Mouse (Mus musculus) forebrain, embryonic 11.5 days (tissue): ENCODE measurements around the gene Prame. TPM values are rescaled to one million over a fixed set of nuclear protein-coding genes. Genes with fewer than 3 reads are reported as not detected.
"Not testable (repeated sequence)": the region's sequence is repeated elsewhere in the genome, so short reads cannot be mapped to it uniquely, and the experiment has no call there.

Source experiments
- ATAC-seq: fragments of 200-750 bp; cut with Nextera tagmentation; replicated peaks from 2 replicates; pipeline ENCODE4 v1.8.0; 2017; ENCODE audit warnings: moderate TSS enrichment; ENCODE audit not compliant: low FRiP score
- DNase-seq: peaks from one replicate; pipeline ENCODE4 v3.0.0-alpha.2; 2017; ENCODE audit warnings: low spot score
- H3K27ac ChIP-seq: fragments of 300-500 bp; sonication (generic); 2 replicates; pipeline ENCODE4 v1.5.1; 2014; ENCODE audit warnings: low read depth, low read length
- H3K27me3 ChIP-seq: fragments of 300-500 bp; sonication (generic); 2 replicates; pipeline ENCODE4 v1.6.1; 2014; ENCODE audit warnings: mild to moderate bottlenecking, low read length, mixed read lengths; ENCODE audit not compliant: control insufficient read depth, insufficient read depth
- H3K36me3 ChIP-seq: fragments of 300-500 bp; sonication (generic); 2 replicates; pipeline ENCODE4 v1.6.1; 2014; ENCODE audit warnings: mild to moderate bottlenecking, low read length, moderate library complexity, mixed read lengths; ENCODE audit not compliant: control insufficient read depth, insufficient read depth
- H3K4me1 ChIP-seq: fragments of 300-500 bp; sonication (generic); replicated peaks from 2 replicates; pipeline ENCODE4 v1.6.1; 2014; ENCODE audit warnings: low read length, mixed read lengths; ENCODE audit not compliant: control insufficient read depth, insufficient read depth
- H3K4me2 ChIP-seq: fragments of 300-500 bp; sonication (generic); 2 replicates; pipeline ENCODE4 v1.6.1; 2014; ENCODE audit warnings: low read depth, mild to moderate bottlenecking, low read length, moderate library complexity, mixed read lengths; ENCODE audit not compliant: severe bottlenecking
- H3K4me3 ChIP-seq: fragments of 300-500 bp; sonication (generic); 2 replicates; pipeline ENCODE4 v1.5.1; 2014; ENCODE audit warnings: low read depth, low read length
- H3K9ac ChIP-seq: fragments of 300-500 bp; sonication (generic); 2 replicates; pipeline ENCODE4 v1.6.1; 2014; ENCODE audit warnings: low read length
- H3K9me3 ChIP-seq: fragments of 300-500 bp; sonication (generic); 2 replicates; pipeline ENCODE4 v1.6.1; 2016; ENCODE audit warnings: low read length, mixed read lengths; ENCODE audit not compliant: control insufficient read depth
- WGBS: fragments of 180-500 bp; shearing (Covaris S2); extraction: QIAGEN DNeasy Blood & Tissue Kit; methylation state at CpG from one replicate; pipeline ENCODE4 v1.1.7; 2014; 5-methylcytosine and 5-hydroxymethylcytosine counted together
- polyA plus RNA-seq: library from polyadenylated mRNA; unstranded; fragments of >200 nt; fragmentation: Nextera tagmentation; extraction: Ambion mirVana; gene quantifications from 2 replicates; pipeline ENCODE4 v1.2.1, GENCODE M21; 2014

Gene Prame
- polyA plus RNA-seq = not detected in 2 replicates

- no peak within 1 kb of the TSS for H3K4me2 ChIP-seq
- H3K27ac ChIP-seq = no peak within 1 kb of the TSS
- H3K4me3 ChIP-seq = no peak within 1 kb of the TSS
- H3K9me3 ChIP-seq = no peaks in the 10 kb centered on the region
- H3K9ac ChIP-seq = no peak within 1 kb of the TSS
- no peaks in the 10 kb centered on the region for H3K27me3 ChIP-seq
- H3K4me1 ChIP-seq = no peaks in the 10 kb centered on the region
- 89% methylated on average over 11 of the region's 11 CpGs for WGBS
- no peaks in the 10 kb centered on the region for H3K36me3 ChIP-seq
- no peak for DNase-seq
- ATAC-seq = no peak
Observed at GRCm38 (mm10) chrX:135627605-135628004, at the start of gene Prame. Gene Prame, minus strand, starts transcription at chrX:135627705.

GRCm38 (mm10) chrX:135652173-135652772 lies 24.8 kb upstream of the Prame start:
- H3K4me2 ChIP-seq = no peak overlapping the region
- no peaks in the 10 kb centered on the region for H3K4me1 ChIP-seq
- 57% methylated on average over 9 of the region's 9 CpGs for WGBS
- no peaks in the 10 kb centered on the region for H3K9me3 ChIP-seq
- DNase-seq (no peak), ATAC-seq (no peak)
- no peak overlapping the region for H3K27ac ChIP-seq
- no peak overlapping the region for H3K4me3 ChIP-seq
- H3K36me3 ChIP-seq = no peaks in the 10 kb centered on the region
- H3K27me3 ChIP-seq = no peaks in the 10 kb centered on the region
- H3K9ac ChIP-seq = no peak overlapping the region

- ATAC-seq, H3K36me3 ChIP-seq, H3K4me3 ChIP-seq, H3K9ac ChIP-seq, H3K4me1 ChIP-seq, H3K27ac ChIP-seq, H3K27me3 ChIP-seq, H3K9me3 ChIP-seq, H3K4me2 ChIP-seq, DNase-seq: not testable (repeated sequence)
- 69% methylated on average over 3 of the region's 3 CpGs for WGBS
Observed at GRCm38 (mm10) chrX:135601298-135602029, 26.0 kb downstream of the Prame start.

- Histone ChIP-seq H3K27ac (no peak within 1 kb of the TSS), H3K27me3 (no peaks in the 10 kb centered on the region), H3K9ac (no peak within 1 kb of the TSS), H3K9me3 (no peaks in the 10 kb centered on the region; the same call in 1 of the 2 replicates), H3K4me1 (no peaks in the 10 kb centered on the region), H3K36me3 (no peaks in the 10 kb centered on the region), H3K4me2 (no peak within 1 kb of the TSS), H3K4me3 (no peak within 1 kb of the TSS)
- WGBS = 94% methylated on average over 2 of the region's 2 CpGs
- ATAC-seq (no peak), DNase-seq (no peak)
Observed at GRCm38 (mm10) chrX:135598677-135599076, 28.8 kb downstream of the Prame start, which contains the start of gene Nxf7. Gene Nxf7, minus strand, starts transcription at chrX:135598777.

GRCm38 (mm10) chrX:135598096-135598495 lies 29.4 kb downstream of the Prame start:
- Histone ChIP-seq H3K27ac (no peak overlapping the region), H3K27me3 (no peaks in the 10 kb centered on the region), H3K4me1 (no peaks in the 10 kb centered on the region), H3K4me3 (no peak overlapping the region), H3K4me2 (no peak overlapping the region), H3K9me3 (no peaks in the 10 kb centered on the region; the same call in 1 of the 2 replicates), H3K9ac (no peak overlapping the region), H3K36me3 (no peaks in the 10 kb centered on the region)
- ATAC-seq (no peak), DNase-seq (no peak)
- WGBS = 92% methylated on average over 13 of the region's 13 CpGs

- Histone ChIP-seq H3K9ac (no peak overlapping the region), H3K9me3 (no peaks in the 10 kb centered on the region), H3K27me3 (no peaks in the 10 kb centered on the region), H3K36me3 (no peaks in the 10 kb centered on the region), H3K4me1 (no peaks in the 10 kb centered on the region), H3K4me3 (no peak overlapping the region), H3K4me2 (no peak overlapping the region), H3K27ac (no peak overlapping the region)
- DNase-seq = no peak
- no peak for ATAC-seq
- WGBS = 95% methylated on average over 1 of the region's 1 CpGs
Observed at GRCm38 (mm10) chrX:135576412-135576811, 51.1 kb downstream of the Prame start.

GRCm38 (mm10) chrX:135574958-135575628 lies 52.4 kb downstream of the Prame start:
- H3K9ac ChIP-seq, H3K27ac ChIP-seq, ATAC-seq, H3K4me1 ChIP-seq, H3K9me3 ChIP-seq, H3K27me3 ChIP-seq, H3K4me3 ChIP-seq, H3K4me2 ChIP-seq, DNase-seq, H3K36me3 ChIP-seq: not testable (repeated sequence)
- 74% methylated on average over 9 of the region's 9 CpGs for WGBS

- whole genome bisulfite sequencing = 20% methylated on average over 8 of the region's 8 CpGs
- not testable (repeated sequence) for DNase-seq, H3K4me3 ChIP-seq, H3K9me3 ChIP-seq, H3K9ac ChIP-seq, H3K36me3 ChIP-seq, H3K4me1 ChIP-seq, H3K4me2 ChIP-seq, H3K27me3 ChIP-seq, H3K27ac ChIP-seq, ATAC-seq
Observed at GRCm38 (mm10) chrX:135574261-135574957, 53.1 kb downstream of the Prame start.
